ENCODE assay signal across 8 mouse cellular contexts in genomic region chr2:180385967-180386688, GRCm38 (mm10). TPM values are rescaled to one million over a fixed set of nuclear protein-coding genes. Genes with fewer than 3 reads are reported as not detected.
DNase-seq lines count a peak whose midpoint lies in the region; ATAC-seq lines count a peak whose summit lies in the region.

No protein-coding gene starts in this region.

- H3K27ac ChIP-seq in kidney, embryonic 14.5 days (ENCODE audit: low read depth, low read length): no peak overlapping the region
- peak overlapping the region; percentile 32; the same call in 1 of the 2 replicates for H3K27ac ChIP-seq in hindbrain, embryonic 14.5 days

- H3K27me3 ChIP-seq in kidney, embryonic 14.5 days (ENCODE audit: control insufficient read depth, insufficient read depth, low read length): peaks cover 49% of the 10 kb centered on the region
- peaks cover 41% of the 10 kb centered on the region for H3K27me3 ChIP-seq in hindbrain, embryonic 14.5 days (ENCODE audit: control insufficient read depth, insufficient read depth, low read length)

- peak overlapping the region; percentile 39 for H3K4me3 ChIP-seq in kidney, embryonic 14.5 days (ENCODE audit: low read length)
- peak overlapping the region; percentile 48 for H3K4me3 ChIP-seq in hindbrain, embryonic 14.5 days (replicated peaks; ENCODE audit: low read length)

- H3K4me2 ChIP-seq in kidney, embryonic 14.5 days (replicated peaks; ENCODE audit: low read depth, low read length): peak overlapping the region; percentile 56
- peak overlapping the region; percentile 94 for H3K4me2 ChIP-seq in hindbrain, embryonic 14.5 days (replicated peaks)

- ATAC-seq in kidney, embryonic 14.5 days (ENCODE audit: low FRiP score, low TSS enrichment): peak; percentile 45; the same call in 1 of the 2 replicates
- ATAC-seq in hindbrain, embryonic 14.5 days (ENCODE audit: low FRiP score): peak; percentile 59

- H3K9me3 ChIP-seq in kidney, embryonic 14.5 days (ENCODE audit: control insufficient read depth, low read length): no peaks in the 10 kb centered on the region
- H3K9me3 ChIP-seq in hindbrain, embryonic 14.5 days (ENCODE audit: control insufficient read depth, low read length): no peaks in the 10 kb centered on the region

- WGBS in kidney, embryonic 14.5 days: under 1% methylated on average over 34 of the region's 35 CpGs
- WGBS in hindbrain, embryonic 14.5 days: under 1% methylated on average over 33 of the region's 35 CpGs

- intact Hi-C loops in left cerebral cortex, postnatal 4 days (cut with DNase I): no loop called here

- H3K4me1 ChIP-seq in kidney, embryonic 14.5 days (ENCODE audit: control insufficient read depth, insufficient read depth, low read length): peaks cover 7% of the 10 kb centered on the region; the same call in 1 of the 2 replicates
- no peaks in the 10 kb centered on the region for H3K4me1 ChIP-seq in hindbrain, embryonic 14.5 days (replicated peaks; ENCODE audit: control insufficient read depth, insufficient read depth, low read length)

- no peak overlapping the region for H3K9ac ChIP-seq in kidney, embryonic 14.5 days (ENCODE audit: low read depth, low read length)
- peak overlapping the region; percentile 57 for H3K9ac ChIP-seq in hindbrain, embryonic 14.5 days

- no peak for DNase-seq in kidney, postnatal 36 days
- DNase-seq in embryo, embryonic 11 days: peak; percentile 66
- DNase-seq in hindbrain, embryonic 14.5 days (ENCODE audit: low spot score): no peak
- peak; percentile 59 for DNase-seq in neural tube, embryonic 10.5 days (ENCODE audit: extremely low spot score, low spot score)
- no peak for DNase-seq in cerebellum, adult 8-10 months
- no peak for DNase-seq in left cerebral cortex, postnatal 4 days
- no peak for DNase-seq in kidney, adult 8-10 months

- H3K36me3 ChIP-seq in kidney, embryonic 14.5 days (ENCODE audit: control insufficient read depth, insufficient read depth, low read length): no peaks in the 10 kb centered on the region
- no peaks in the 10 kb centered on the region for H3K36me3 ChIP-seq in hindbrain, embryonic 14.5 days (replicated peaks; ENCODE audit: control insufficient read depth, insufficient read depth)

RNA-seq across cellular contexts. Expression of gene Gata5, which starts 51.6 kb away (rescaled TPM):
- polyA plus RNA-seq in kidney, embryonic 14.5 days (2014; fragmentation: Nextera tagmentation; extraction: Ambion mirVana): 3.5 and 4.5 TPM in 2 replicates
- 0.05 TPM in 1 of 2 replicates, not detected in the other for polyA plus RNA-seq in hindbrain, embryonic 14.5 days (2014; fragmentation: Nextera tagmentation; extraction: Ambion mirVana)
- total RNA-seq in left cerebral cortex, postnatal 4 days (2021): not detected

Comparison
In these comparisons a context has a peak if more than half of its experiments do, and no peak if none do; other contexts are left out.
1. DNase-seq: peak in embryo, embryonic 11 days (single experiment) and neural tube, embryonic 10.5 days (single experiment); none in kidney, postnatal 36 days (0 of 2), hindbrain, embryonic 14.5 days (single experiment), cerebellum, adult 8-10 months (single experiment), left cerebral cortex, postnatal 4 days (single experiment) and kidney, adult 8-10 months (0 of 2).